Mouse (Mus musculus) E14TG2a.4 (cell line): ENCODE measurements at regions not wholly inside any gene's neighbourhood (a gene's known extent, or its start where the extent isn't known, plus 50 kb on each side); places are given as distances from the start of the nearest gene placed in this dataset.

Source experiments
- CTCF ChIP-seq: conservative IDR thresholded peaks from 2 replicates; pipeline ENCODE4 v1.5.1; 2014; ENCODE audit warnings: low read length
- NANOG ChIP-seq: IDR thresholded peaks from 2 replicates; pipeline ENCODE4 v1.6.1; 2014; ENCODE audit warnings: borderline replicate concordance, low read length, mixed read lengths
- POU5F1 ChIP-seq: IDR thresholded peaks from 2 replicates; pipeline ENCODE4 v1.6.1; 2014; ENCODE audit warnings: low read length, borderline replicate concordance

DNA sequence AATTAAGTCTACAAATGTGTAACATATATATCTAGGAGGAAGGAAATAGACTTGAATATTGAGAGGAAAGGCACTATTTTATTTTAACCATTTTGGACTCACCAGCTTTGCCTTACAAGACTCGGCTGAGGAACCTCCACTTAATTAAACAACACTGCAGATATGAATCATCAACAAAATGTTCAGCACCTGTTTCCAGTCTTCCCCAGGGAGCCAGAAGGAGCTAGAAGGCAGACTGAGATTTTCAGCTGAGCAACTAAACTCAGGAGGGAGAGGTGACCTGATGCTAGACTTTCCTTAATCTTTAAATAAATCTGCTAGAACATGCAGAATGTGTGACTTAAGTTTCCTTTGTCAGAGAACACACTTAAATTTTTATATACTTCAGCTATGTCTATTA lies 478.4 kb downstream of the Etv1 start:
- TF ChIP-seq CTCF: no peak
- TF ChIP-seq POU5F1: no peak
- TF ChIP-seq NANOG: no peak
